Mouse (Mus musculus) liver, postnatal 0 days (tissue): ENCODE results near the gene Hoga1.

Experiments
- CTCF ChIP-seq: sonication (generic); IDR thresholded peaks from 2 replicates; pipeline ENCODE4 v1.5.1; 2016; ENCODE audit warnings: antibody characterized with exemption, low read depth
- EP300 ChIP-seq: IDR thresholded peaks from 2 replicates; pipeline ENCODE4 v1.6.1; 2016; ENCODE audit warnings: antibody characterized with exemption, low read depth, mild to moderate bottlenecking

DNA sequence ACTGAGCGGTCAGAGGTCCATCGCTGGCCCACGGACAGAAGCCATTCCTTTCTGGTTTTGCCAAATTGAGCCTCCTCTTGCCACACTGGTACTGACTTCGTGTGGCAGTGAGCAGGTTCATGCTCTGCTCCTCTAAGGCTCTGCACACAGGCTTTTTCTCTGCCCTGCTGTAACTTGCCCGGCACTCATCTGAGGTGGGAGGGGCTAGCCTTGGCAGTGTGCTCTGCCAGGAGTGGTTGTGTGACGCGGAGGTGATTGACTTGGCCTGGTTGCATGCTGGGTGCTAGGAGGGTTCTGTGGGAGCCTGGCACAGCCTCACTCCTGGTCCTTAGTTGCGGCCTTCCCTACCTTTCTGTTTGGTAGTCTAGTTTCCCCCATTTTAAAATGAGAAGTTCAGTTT, 75.0 kb downstream of the Hoga1 start:
- TF ChIP-seq CTCF: no peak
- TF ChIP-seq EP300: no peak
